Mouse (Mus musculus) brain, embryonic 14.5 days (tissue): ENCODE results near the gene Fam83c.

Experiments used
- CTCF ChIP-seq: fragments of 200-500 bp; IDR thresholded peaks from 2 replicates; pipeline ENCODE4 v1.5.1; 2012; ENCODE audit warnings: inconsistent platforms, mild to moderate bottlenecking, moderate library complexity, borderline replicate concordance; ENCODE audit not compliant: insufficient read depth, insufficient read length; ENCODE audit errors: extremely low read depth
- POLR2A ChIP-seq: fragments of 200-500 bp; IDR thresholded peaks from 2 replicates; pipeline ENCODE4 v1.6.1; 2012; ENCODE audit warnings: mild to moderate bottlenecking, inconsistent platforms, borderline replicate concordance; ENCODE audit not compliant: poor library complexity, insufficient read depth, insufficient read length, severe bottlenecking; ENCODE audit errors: extremely low read depth

GRCm38 (mm10) chr2:155804053-155804452 lies 30.6 kb downstream of the Fam83c start:
- no peak for TF ChIP-seq CTCF
- no peak for TF ChIP-seq POLR2A
